Mouse (Mus musculus) stomach, postnatal 0 days (tissue): ENCODE measurements around the gene Klrb1c. TPM values are rescaled to one million over a fixed set of nuclear protein-coding genes. Genes with fewer than 3 reads are reported as not detected.
"Not testable (repeated sequence)": the region's sequence is repeated elsewhere in the genome, so short reads cannot be mapped to it uniquely, and the experiment has no call there.

Experiments
- ATAC-seq: fragments of 200-750 bp; cut with Nextera tagmentation; 2 replicates; pipeline ENCODE4 v1.8.0; 2017; ENCODE audit not compliant: low FRiP score, low TSS enrichment
- DNase-seq: peaks from one replicate; pipeline ENCODE4 v3.0.0-alpha.2; 2016; ENCODE audit warnings: low spot score
- H3K27ac ChIP-seq: fragments of 300-500 bp; sonication (generic); replicated peaks from 2 replicates; pipeline ENCODE4 v1.5.1; 2014; ENCODE audit warnings: mild to moderate bottlenecking, control low read depth
- H3K27me3 ChIP-seq: fragments of 300-500 bp; sonication (generic); 2 replicates; pipeline ENCODE4 v1.6.1; 2014; ENCODE audit warnings: low read length; ENCODE audit not compliant: control insufficient read depth, insufficient read depth
- H3K36me3 ChIP-seq: fragments of 300-500 bp; sonication (generic); 2 replicates; pipeline ENCODE4 v1.6.1; 2014; ENCODE audit warnings: low read length, mixed read lengths; ENCODE audit not compliant: control insufficient read depth, insufficient read depth
- H3K4me1 ChIP-seq: fragments of 300-500 bp; sonication (generic); replicated peaks from 2 replicates; pipeline ENCODE4 v1.6.1; 2014; ENCODE audit warnings: antibody characterized with exemption; ENCODE audit not compliant: control insufficient read depth, insufficient read depth
- H3K4me2 ChIP-seq: fragments of 300-500 bp; sonication (generic); replicated peaks from 2 replicates; pipeline ENCODE4 v1.6.1; 2014; ENCODE audit warnings: low read depth, mild to moderate bottlenecking, control low read depth, moderate library complexity
- H3K4me3 ChIP-seq: fragments of 300-500 bp; sonication (generic); 2 replicates; pipeline ENCODE4 v1.5.1; 2014; ENCODE audit warnings: low read depth, low read length, control low read depth
- H3K9ac ChIP-seq: fragments of 300-500 bp; sonication (generic); 2 replicates; pipeline ENCODE4 v1.6.1; 2014; ENCODE audit warnings: mild to moderate bottlenecking, low read length, control low read depth, mixed read lengths
- H3K9me3 ChIP-seq: fragments of 300-500 bp; sonication (generic); 2 replicates; pipeline ENCODE4 v1.6.1; 2016; ENCODE audit warnings: low read length; ENCODE audit not compliant: control insufficient read depth
- CTCF ChIP-seq: IDR thresholded peaks from 2 replicates; pipeline ENCODE4 v1.5.1; 2016; ENCODE audit warnings: antibody characterized with exemption, low read depth, mild to moderate bottlenecking, moderate library complexity
- EP300 ChIP-seq: optimal IDR thresholded peaks from 2 replicates; pipeline ENCODE3; 2016; ENCODE audit warnings: antibody characterized with exemption
- WGBS: fragments of 180-500 bp; shearing (Covaris S2); extraction: QIAGEN DNeasy Blood & Tissue Kit; methylation state at CpG from one replicate; pipeline ENCODE4 v1.1.7; 2014; 5-methylcytosine and 5-hydroxymethylcytosine counted together
- polyA plus RNA-seq: library from polyadenylated mRNA; unstranded; fragments of >200 nt; fragmentation: Nextera tagmentation; extraction: Ambion mirVana; gene quantifications from 2 replicates; pipeline ENCODE4 v1.2.1, GENCODE M21; 2015

The Klrb1c gene
- polyA plus RNA-seq, 1 experiment from 2014 or later: 0.07 TPM

DNA sequence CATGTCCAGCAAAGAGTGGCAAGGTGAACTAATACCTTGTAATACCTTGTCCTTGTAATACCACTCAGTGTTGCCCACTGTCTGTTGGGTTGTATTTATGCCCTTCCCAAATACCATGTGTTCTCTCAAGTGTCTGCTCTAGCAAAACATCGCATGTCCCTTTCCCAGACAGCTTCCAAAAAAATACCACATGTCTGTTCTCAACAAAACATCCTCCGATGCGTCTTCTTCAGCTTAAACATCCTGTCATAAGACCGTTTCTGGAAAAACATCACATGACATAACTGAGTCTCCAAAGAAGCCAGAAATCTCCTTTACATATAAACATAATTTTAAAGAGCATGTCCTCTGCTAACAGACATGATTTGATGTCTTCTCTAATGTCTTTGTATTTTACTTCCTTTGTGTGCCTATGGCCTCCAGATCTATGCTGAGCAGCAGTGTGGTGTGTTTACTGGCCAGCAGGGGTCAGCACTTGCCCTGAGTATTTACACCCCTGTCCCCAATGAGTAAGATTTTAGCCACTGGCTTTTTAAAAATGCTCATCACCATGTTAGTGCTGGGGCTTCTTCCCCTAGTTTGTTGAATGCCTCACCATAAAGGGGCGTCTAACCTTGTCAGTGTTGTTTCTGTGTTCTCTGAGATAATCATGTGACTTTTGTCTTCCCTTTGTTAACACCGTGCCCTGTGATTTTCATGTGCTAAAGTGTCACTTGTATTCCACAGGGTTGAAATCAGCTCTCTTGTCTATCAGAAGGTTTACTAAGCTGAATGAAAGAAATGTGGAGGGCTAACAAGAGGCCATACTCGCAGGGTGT is 16.0 kb upstream of the Klrb1c start:
- not testable (repeated sequence) for H3K4me2 ChIP-seq, H3K4me1 ChIP-seq, H3K4me3 ChIP-seq, H3K9ac ChIP-seq, H3K9me3 ChIP-seq, H3K27me3 ChIP-seq, H3K36me3 ChIP-seq, H3K27ac ChIP-seq
- ATAC-seq (peak; percentile 27; the same call in 1 of the 2 replicates), DNase-seq (peak; percentile 63)
- TF ChIP-seq CTCF: peak; percentile 77
- WGBS: 48% methylated on average over 7 of the region's 7 CpGs

DNA sequence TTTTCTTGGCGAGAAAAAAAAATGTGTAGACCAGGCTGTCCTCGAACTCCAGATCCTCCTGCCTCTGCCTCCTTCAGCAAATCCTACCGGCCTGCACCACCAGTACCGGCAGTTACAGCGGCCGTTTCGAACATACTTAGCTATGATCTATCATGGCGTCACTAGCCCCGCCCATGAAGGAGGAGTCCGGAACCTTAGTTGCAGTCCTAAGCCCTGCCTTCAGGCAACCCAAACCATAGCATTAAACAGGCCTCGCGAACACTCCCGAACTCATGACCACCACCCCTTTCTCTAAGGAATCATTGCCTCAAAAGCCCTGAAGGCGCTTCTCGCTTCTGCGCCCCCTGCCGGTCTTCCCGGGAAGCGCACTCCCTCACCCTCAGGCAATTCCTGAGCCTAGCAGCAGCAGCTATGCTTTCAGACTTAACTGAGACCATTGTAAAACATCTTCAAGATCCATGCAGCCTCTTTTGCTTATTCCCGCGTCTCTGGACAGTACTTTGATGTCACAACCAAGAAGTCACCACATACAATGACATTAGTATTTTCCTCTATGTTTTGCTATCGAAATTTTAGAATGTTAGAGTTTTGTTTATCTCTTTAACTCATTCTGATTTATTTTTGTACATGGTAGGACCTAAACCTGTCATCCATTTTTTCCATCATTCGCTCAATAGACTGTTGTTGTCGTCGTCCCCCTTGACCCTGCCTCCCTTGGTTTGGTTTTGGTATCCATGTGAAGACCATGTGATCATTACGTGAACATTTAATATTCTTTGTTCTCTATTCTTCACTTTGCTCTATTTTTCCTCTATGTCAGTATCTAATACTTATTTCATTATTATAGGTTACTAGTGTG is 14.2 kb upstream of the Klrb1c start:
- Histone ChIP-seq H3K9ac (0 out of 2 replicates have a peak overlapping the region, but pooled peaks have one; percentile 24), H3K9me3 (no peaks in the 10 kb centered on the region), H3K4me3 (peak overlapping the region; percentile 41), H3K4me1 (no peaks in the 10 kb centered on the region), H3K27ac (no peak overlapping the region; the same call in 1 of the 2 replicates), H3K27me3 (no peaks in the 10 kb centered on the region), H3K4me2 (peak overlapping the region; percentile 56), H3K36me3 (no peaks in the 10 kb centered on the region)
- DNase-seq (peak; percentile 98), ATAC-seq (peak; percentile 97)
- TF ChIP-seq CTCF (peak; percentile 99), EP300 (no peak)
- whole genome bisulfite sequencing: 6% methylated on average over 26 of the region's 26 CpGs

DNA sequence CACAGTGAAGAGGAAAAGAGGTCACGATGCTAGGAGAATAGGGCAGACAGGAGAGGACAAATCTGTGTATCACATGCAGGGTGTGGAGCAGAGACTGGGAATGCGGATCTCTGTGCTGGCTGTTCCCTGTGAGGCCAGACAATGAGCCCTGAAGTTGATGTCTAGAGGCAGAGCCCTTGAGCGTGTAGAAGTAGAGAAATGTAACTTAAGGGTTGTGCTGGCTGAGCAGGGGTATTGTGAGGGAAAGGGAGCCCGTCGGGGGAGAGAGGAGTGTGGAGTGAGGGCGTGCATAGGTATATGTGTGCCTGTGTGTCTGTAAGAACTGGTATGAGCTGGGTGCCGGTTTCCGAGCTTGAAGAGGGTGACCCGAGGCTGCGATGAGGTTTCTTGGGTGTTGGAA is 13.5 kb upstream of the Klrb1c start:
- no peaks in the 10 kb centered on the region for H3K4me1 ChIP-seq
- TF ChIP-seq EP300 (no peak), CTCF (no peak)
- H3K36me3 ChIP-seq: no peaks in the 10 kb centered on the region
- 16% methylated on average over 10 of the region's 10 CpGs for WGBS
- peak overlapping the region; percentile 56 for H3K4me2 ChIP-seq
- H3K9ac ChIP-seq: peak overlapping the region; percentile 24; the same call in 1 of the 2 replicates
- H3K27ac ChIP-seq: peak overlapping the region; percentile 69
- no peaks in the 10 kb centered on the region for H3K27me3 ChIP-seq
- DNase-seq (no peak), ATAC-seq (peak; percentile 18; the same call in 1 of the 2 replicates)
- H3K9me3 ChIP-seq: no peaks in the 10 kb centered on the region
- peak overlapping the region; percentile 41 for H3K4me3 ChIP-seq

- H3K9me3 ChIP-seq, ATAC-seq, DNase-seq, H3K9ac ChIP-seq, H3K4me1 ChIP-seq, H3K4me3 ChIP-seq, H3K27me3 ChIP-seq, H3K4me2 ChIP-seq, H3K36me3 ChIP-seq, H3K27ac ChIP-seq: not testable (repeated sequence)
- 86% methylated on average over 5 of the region's 5 CpGs for WGBS
These were observed 11.7 kb upstream of the Klrb1c start for GRCm38 (mm10) chr6:128800696-128801095.

GRCm38 (mm10) chr6:128799896-128800270 is 10.9 kb upstream of the Klrb1c start:
- Histone ChIP-seq H3K36me3 (no peaks in the 10 kb centered on the region), H3K9me3 (no peaks in the 10 kb centered on the region), H3K27me3 (no peaks in the 10 kb centered on the region), H3K4me2 (peak overlapping the region; percentile 48), H3K27ac (0 out of 2 replicates have a peak overlapping the region, but pooled peaks have one; percentile 92), H3K4me1 (no peaks in the 10 kb centered on the region), H3K9ac (peak overlapping the region; percentile 67; the same call in 1 of the 2 replicates), H3K4me3 (peak overlapping the region; percentile 61)
- DNase-seq (no peak), ATAC-seq (no peak)
- 11% methylated on average over 7 of the region's 7 CpGs for WGBS
- TF ChIP-seq EP300 (no peak), CTCF (0 out of 2 replicates have a peak, but pooled peaks have one; percentile 0)
